Mouse (Mus musculus) hindbrain, embryonic 16.5 days (tissue): ENCODE data around the gene Vwa3a. TPM values are rescaled to one million over a fixed set of nuclear protein-coding genes. Genes with fewer than 3 reads are reported as not detected.
A peak's percentile ranks its signal among the peaks of the same experiment; 100 is the strongest.

Source experiments
- ATAC-seq: fragments of 200-750 bp; cut with Nextera tagmentation; 2 replicates; pipeline ENCODE4 v1.8.0; 2017; ENCODE audit warnings: moderate TSS enrichment, moderate library complexity
- H3K27ac ChIP-seq: fragments of 300-500 bp; sonication (generic); 2 replicates; pipeline ENCODE4 v1.5.1; 2014; ENCODE audit warnings: low read depth, mild to moderate bottlenecking, control low read depth, low read length, moderate library complexity
- H3K27me3 ChIP-seq: fragments of 300-500 bp; sonication (generic); replicated peaks from 2 replicates; pipeline ENCODE4 v1.6.1; 2014; ENCODE audit warnings: low read length; ENCODE audit not compliant: control insufficient read depth, insufficient read depth
- H3K36me3 ChIP-seq: fragments of 300-500 bp; sonication (generic); 2 replicates; pipeline ENCODE4 v1.6.1; 2014; ENCODE audit warnings: mild to moderate bottlenecking, low read length, moderate library complexity, mixed read lengths; ENCODE audit not compliant: control insufficient read depth, insufficient read depth
- H3K4me1 ChIP-seq: fragments of 300-500 bp; sonication (generic); 2 replicates; pipeline ENCODE4 v1.6.1; 2014; ENCODE audit warnings: low read depth, low read length; ENCODE audit not compliant: control insufficient read depth, insufficient read depth
- H3K4me2 ChIP-seq: fragments of 300-500 bp; sonication (generic); 2 replicates; pipeline ENCODE4 v1.6.1; 2014; ENCODE audit warnings: mild to moderate bottlenecking, low read length, control low read depth, moderate library complexity
- H3K4me3 ChIP-seq: fragments of 300-500 bp; sonication (generic); 2 replicates; pipeline ENCODE4 v1.5.1; 2014; ENCODE audit warnings: mild to moderate bottlenecking, low read length, control low read depth, moderate library complexity
- H3K9ac ChIP-seq: fragments of 300-500 bp; sonication (generic); 2 replicates; pipeline ENCODE4 v1.6.1; 2014; ENCODE audit warnings: low read depth, mild to moderate bottlenecking, control low read depth, low read length, moderate library complexity
- H3K9me3 ChIP-seq: fragments of 300-500 bp; sonication (generic); 2 replicates; pipeline ENCODE4 v1.6.1; 2014; ENCODE audit warnings: mild to moderate bottlenecking, low read length, moderate library complexity; ENCODE audit not compliant: control insufficient read depth
- WGBS: fragments of 180-500 bp; shearing (Covaris S2); extraction: QIAGEN DNeasy Blood & Tissue Kit; methylation state at CpG from one replicate; pipeline ENCODE4 v1.1.7; 2014; 5-methylcytosine and 5-hydroxymethylcytosine counted together
- polyA plus RNA-seq: library from polyadenylated mRNA; unstranded; fragments of >200 nt; fragmentation: Nextera tagmentation; extraction: Ambion mirVana; gene quantifications from 2 replicates; pipeline ENCODE4 v1.2.1, GENCODE M21; 2015

The Vwa3a gene
- polyA plus RNA-seq, 1 experiment from 2014 or later: 2.0 TPM

- peak overlapping the region; percentile 65 for H3K4me3 ChIP-seq
- no peaks in the 10 kb centered on the region; the same call in 1 of the 2 replicates for H3K27me3 ChIP-seq
- H3K9me3 ChIP-seq: no peaks in the 10 kb centered on the region
- H3K4me2 ChIP-seq: peak overlapping the region; percentile 57
- peak overlapping the region; percentile 60 for H3K9ac ChIP-seq
- no peaks in the 10 kb centered on the region for H3K36me3 ChIP-seq
- ATAC-seq: no peak
- 5% methylated on average over 12 of the region's 12 CpGs for WGBS
- H3K27ac ChIP-seq: peak overlapping the region; percentile 45
- H3K4me1 ChIP-seq: no peaks in the 10 kb centered on the region; the same call in 1 of the 2 replicates
Measured at GRCm38 (mm10) chr7:120836361-120836760, 97.2 kb downstream of the Vwa3a start.

GRCm38 (mm10) chr7:120838436-120839160 is 99.5 kb downstream of the Vwa3a start:
- Histone ChIP-seq H3K9ac (no peak overlapping the region), H3K4me2 (no peak overlapping the region), H3K4me1 (no peaks in the 10 kb centered on the region; the same call in 1 of the 2 replicates), H3K9me3 (no peaks in the 10 kb centered on the region), H3K4me3 (no peak overlapping the region), H3K36me3 (no peaks in the 10 kb centered on the region), H3K27me3 (no peaks in the 10 kb centered on the region; the same call in 1 of the 2 replicates), H3K27ac (no peak overlapping the region)
- no peak for ATAC-seq
- WGBS: 69% methylated on average over 5 of the region's 5 CpGs

DNA sequence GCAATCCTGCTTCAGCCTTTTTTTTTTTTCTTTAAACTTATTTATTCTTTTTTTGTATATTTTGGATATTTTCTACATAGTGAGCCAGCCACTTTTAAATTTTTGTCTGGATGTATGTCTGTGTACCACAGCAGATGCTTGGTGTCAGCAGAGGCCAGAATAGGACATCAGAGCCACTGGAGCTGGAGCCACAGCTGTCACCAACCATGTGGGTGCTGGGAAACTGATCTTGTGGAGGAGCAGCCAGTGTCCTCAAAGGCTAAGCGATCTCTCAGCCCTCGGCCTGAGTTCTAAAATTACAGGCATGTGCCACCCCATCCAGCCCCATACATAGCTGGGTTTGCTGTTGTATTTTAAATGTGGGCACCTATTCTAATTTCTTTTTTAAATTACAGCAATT is 100.7 kb downstream of the Vwa3a start:
- WGBS: 74% methylated on average over 2 of the region's 2 CpGs

GRCm38 (mm10) chr7:120842345-120843036 is 103.4 kb downstream of the Vwa3a start, which contains the start of gene Eef2k:
Gene Eef2k (plus strand): TSS chr7:120842831.
- 3% methylated on average over 34 of the region's 35 CpGs for WGBS
- H3K9ac ChIP-seq: peak within 1 kb of the TSS; percentile 83
- peak within 1 kb of the TSS; percentile 91 for H3K27ac ChIP-seq
- H3K4me1 ChIP-seq: peaks cover 15% of the 10 kb centered on the region
- no peaks in the 10 kb centered on the region for H3K9me3 ChIP-seq
- peak within 1 kb of the TSS; percentile 73 for H3K4me2 ChIP-seq
- H3K4me3 ChIP-seq: peak within 1 kb of the TSS; percentile 66
- H3K36me3 ChIP-seq: no peaks in the 10 kb centered on the region
- peak; percentile 94 for ATAC-seq
- H3K27me3 ChIP-seq: no peaks in the 10 kb centered on the region; the same call in 1 of the 2 replicates

More for the DNA sequence above, 100.7 kb downstream of the Vwa3a start:
- H3K4me1 ChIP-seq: peaks cover 6% of the 10 kb centered on the region
- H3K27me3 ChIP-seq: no peaks in the 10 kb centered on the region; the same call in 1 of the 2 replicates
- H3K9me3 ChIP-seq: no peaks in the 10 kb centered on the region
- H3K4me3 ChIP-seq: no peak overlapping the region
- no peak overlapping the region for H3K9ac ChIP-seq
- no peak overlapping the region for H3K27ac ChIP-seq
- ATAC-seq: no peak
- H3K4me2 ChIP-seq: no peak overlapping the region
- no peaks in the 10 kb centered on the region for H3K36me3 ChIP-seq

GRCm38 (mm10) chr7:120843037-120843621 is 104.0 kb downstream of the Vwa3a start:
- Histone ChIP-seq H3K4me3 (peak overlapping the region; percentile 66), H3K27me3 (no peaks in the 10 kb centered on the region), H3K4me2 (peak overlapping the region; percentile 73), H3K9ac (peak overlapping the region; percentile 83), H3K4me1 (peaks cover 15% of the 10 kb centered on the region), H3K27ac (peak overlapping the region; percentile 91), H3K36me3 (no peaks in the 10 kb centered on the region), H3K9me3 (no peaks in the 10 kb centered on the region)
- ATAC-seq: peak; percentile 86
- under 1% methylated on average over 39 of the region's 40 CpGs for WGBS

DNA sequence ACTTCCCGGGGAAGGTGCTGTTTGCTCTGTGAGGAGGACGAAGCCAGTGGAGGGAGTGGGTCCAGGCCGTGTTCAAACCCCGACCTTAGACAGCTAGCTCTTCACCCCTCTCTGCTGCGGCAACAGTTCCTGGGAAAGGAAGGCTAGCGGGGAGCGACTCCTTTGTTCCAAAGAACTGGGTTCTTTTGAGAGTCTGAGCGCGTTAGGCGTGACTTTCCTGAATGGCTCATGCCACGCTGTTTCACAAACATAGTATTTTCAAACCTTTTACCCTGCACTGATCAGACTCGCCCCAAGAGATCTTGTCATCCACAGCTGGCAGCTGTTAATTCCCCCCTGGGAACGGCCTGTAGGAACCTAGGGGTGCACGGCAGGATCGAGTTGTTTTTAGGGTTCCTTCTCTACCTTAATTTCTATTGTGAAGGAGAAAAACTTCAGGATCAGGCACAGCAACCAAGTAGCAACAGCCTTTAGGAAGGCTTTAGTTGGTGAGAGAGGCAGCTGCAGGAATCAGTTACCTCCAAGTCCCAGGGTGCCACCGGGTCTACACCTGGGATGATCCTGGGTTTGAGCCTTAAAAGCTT is 104.8 kb downstream of the Vwa3a start:
- peak overlapping the region; percentile 91 for H3K27ac ChIP-seq
- WGBS: under 1% methylated on average over 16 of the region's 16 CpGs
- H3K4me3 ChIP-seq: peak overlapping the region; percentile 66
- peak overlapping the region; percentile 73 for H3K4me2 ChIP-seq
- H3K27me3 ChIP-seq: no peaks in the 10 kb centered on the region
- H3K36me3 ChIP-seq: no peaks in the 10 kb centered on the region
- peak overlapping the region; percentile 83 for H3K9ac ChIP-seq
- peaks cover 15% of the 10 kb centered on the region for H3K4me1 ChIP-seq
- ATAC-seq: peak; percentile 21
- no peaks in the 10 kb centered on the region for H3K9me3 ChIP-seq

GRCm38 (mm10) chr7:120844689-120845088 is 105.6 kb downstream of the Vwa3a start:
- no peak for ATAC-seq
- 7% methylated on average over 9 of the region's 9 CpGs for WGBS

DNA sequence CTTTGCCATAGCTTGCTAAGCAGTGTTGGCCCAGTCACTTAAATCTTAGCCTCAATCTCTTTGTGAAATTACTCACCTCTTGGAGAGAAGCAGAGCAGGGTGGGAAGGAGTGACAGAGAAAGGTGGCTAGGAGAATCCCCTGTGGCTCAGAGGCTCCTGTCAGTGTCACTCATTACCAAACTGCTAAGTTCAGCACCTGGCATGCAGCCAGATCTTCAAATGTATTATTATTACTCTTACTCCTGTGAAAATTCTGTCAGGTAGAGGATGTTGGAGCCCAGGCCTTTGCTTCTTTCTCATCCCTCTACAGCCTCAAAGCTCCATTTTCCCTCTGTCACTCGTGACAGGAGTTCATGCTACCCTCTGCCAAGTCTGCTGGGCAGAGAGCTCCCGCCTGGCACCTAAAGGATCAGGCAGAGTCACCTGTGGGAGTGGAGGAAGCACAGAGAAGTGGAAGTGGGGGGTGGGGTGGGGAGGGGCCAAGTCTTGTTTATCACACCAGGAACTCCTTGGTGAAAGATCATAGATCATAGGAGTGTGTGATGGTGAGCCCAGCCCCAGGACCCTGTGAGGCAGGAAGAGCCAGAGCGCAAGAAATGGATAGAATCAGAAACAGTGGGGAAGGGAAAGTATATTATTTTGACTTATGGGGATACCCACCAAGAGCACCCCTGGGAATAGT is 109.9 kb downstream of the Vwa3a start:
- WGBS: 87% methylated on average over 3 of the region's 3 CpGs
- no peaks in the 10 kb centered on the region for H3K9me3 ChIP-seq
- no peak overlapping the region for H3K9ac ChIP-seq
- no peak overlapping the region for H3K4me2 ChIP-seq
- no peak overlapping the region for H3K4me3 ChIP-seq
- H3K36me3 ChIP-seq: no peaks in the 10 kb centered on the region
- H3K4me1 ChIP-seq: peaks cover 27% of the 10 kb centered on the region
- no peaks in the 10 kb centered on the region for H3K27me3 ChIP-seq
- H3K27ac ChIP-seq: no peak overlapping the region
- no peak for ATAC-seq

More at GRCm38 (mm10) chr7:120844689-120845088, 105.6 kb downstream of the Vwa3a start:
- Histone ChIP-seq H3K27me3 (no peaks in the 10 kb centered on the region), H3K4me2 (peak overlapping the region; percentile 73), H3K27ac (no peak overlapping the region), H3K4me1 (peaks cover 15% of the 10 kb centered on the region), H3K9me3 (no peaks in the 10 kb centered on the region), H3K9ac (0 out of 2 replicates have a peak overlapping the region, but pooled peaks have one; percentile 1), H3K4me3 (peak overlapping the region; percentile 66), H3K36me3 (no peaks in the 10 kb centered on the region)
